Mouse (Mus musculus): Measurements from ENCODE around the gene Prima1. TPM values are rescaled to one million over a fixed set of nuclear protein-coding genes. Genes with fewer than 3 reads are reported as not detected.

The Prima1 gene
- total RNA-seq, 1 experiment = 0.85 TPM

DNA sequence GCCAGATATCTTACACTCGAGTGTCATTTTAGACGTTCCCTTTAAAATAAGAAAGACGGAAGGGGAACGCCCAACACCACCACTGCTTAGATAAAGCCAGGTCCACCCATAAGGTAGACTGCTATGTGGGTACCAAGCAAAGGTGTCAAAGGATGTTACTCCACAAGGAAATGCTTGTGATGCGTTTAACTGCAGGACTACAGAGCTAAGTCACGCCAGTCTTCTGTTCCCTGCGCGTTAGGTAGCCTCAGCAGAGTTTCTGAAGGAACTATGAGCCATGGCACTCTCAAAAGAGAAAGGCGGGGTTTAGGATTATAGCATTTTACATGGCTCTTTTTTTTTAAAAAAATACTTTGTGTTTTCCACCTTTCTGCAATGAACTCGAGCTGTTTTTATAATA, 78.4 kb downstream of the Prima1 start:
- Histone ChIP-seq H3K27ac (ENCODE audit: insufficient read depth, low read depth, low read length, poor library complexity, severe bottlenecking) (no peak overlapping the region), H3K9me3 (ENCODE audit: control insufficient read depth, insufficient read depth, low read depth, low read length) (no peaks in the 10 kb centered on the region), H3K4me3 (ENCODE audit: insufficient read depth in 1 of 2, low read depth in 1 of 2, low read length in 2 of 2, poor library complexity in 1 of 2, severe bottlenecking in 1 of 2) (no peak overlapping the region), H3K4me1 (ENCODE audit: control insufficient read depth in 2 of 2, insufficient read depth in 2 of 2, low read length in 2 of 2, poor library complexity in 1 of 2) (no peaks in the 10 kb centered on the region; a peak in 1 of 4 replicates), H3K9ac (ENCODE audit: insufficient read depth, low read depth, low read length, poor library complexity, severe bottlenecking) (no peak overlapping the region), H3K36me3 (ENCODE audit: control insufficient read depth, insufficient read depth, low read length, poor library complexity, severe bottlenecking) (no peaks in the 10 kb centered on the region)
- DNase-seq (ENCODE audit: low read depth, low spot score) = no peak
- no peak for TF ChIP-seq ZNF384 (IDR thresholded peaks at IDR 0.05; ENCODE audit: low read depth, low read length)
- TF ChIP-seq CHD2 (IDR thresholded peaks at IDR 0.05; ENCODE audit: low read depth, low read length) = no peak
- no peak for TF ChIP-seq HCFC1 (IDR thresholded peaks at IDR 0.05; ENCODE audit: borderline replicate concordance, insufficient read depth, low read length)
- TF ChIP-seq MAFK (IDR thresholded peaks at IDR 0.05; ENCODE audit: insufficient read depth, low read depth, low read length) = no peak
- in situ Hi-C loops (cut with MboI; ENCODE audit: low sequenced_read_pairs in 2 of 2, unreplicated experiment in 2 of 2) = no loop called here

DNA sequence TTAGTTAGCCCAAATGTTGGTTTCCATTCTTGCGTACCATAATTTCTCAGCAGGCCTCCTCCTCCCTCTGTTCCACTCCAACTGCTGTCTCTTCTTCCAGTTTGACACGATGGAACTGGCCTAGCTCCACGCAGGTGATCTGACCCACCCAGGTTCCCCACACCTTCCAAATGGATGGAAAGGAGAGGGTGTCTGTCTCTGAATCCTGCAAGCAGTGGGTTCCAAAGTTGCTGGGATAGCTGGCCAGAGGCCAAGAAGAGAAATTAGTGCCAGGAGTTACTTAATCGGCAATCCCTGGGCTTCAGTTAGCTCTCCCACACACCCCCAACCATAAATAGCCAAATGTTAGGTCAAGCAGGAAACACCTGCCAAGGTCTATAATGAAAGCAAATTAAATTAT, 81.2 kb downstream of the Prima1 start:
- H3K9me3 ChIP-seq (ENCODE audit: control insufficient read depth, insufficient read depth, low read depth, low read length) = no peaks in the 10 kb centered on the region
- DNase-seq (ENCODE audit: low read depth, low spot score) = no peak
- H3K9ac ChIP-seq (ENCODE audit: insufficient read depth, low read depth, low read length, poor library complexity, severe bottlenecking) = no peak overlapping the region
- H3K36me3 ChIP-seq (ENCODE audit: control insufficient read depth, insufficient read depth, low read length, poor library complexity, severe bottlenecking) = no peaks in the 10 kb centered on the region
- in situ Hi-C loops (cut with MboI; ENCODE audit: low sequenced_read_pairs in 2 of 2, unreplicated experiment in 2 of 2) = no loop called here
- no peak overlapping the region for H3K27ac ChIP-seq (ENCODE audit: insufficient read depth, low read depth, low read length, poor library complexity, severe bottlenecking)
- TF ChIP-seq ZNF384 (IDR thresholded peaks at IDR 0.05; ENCODE audit: low read depth, low read length) (no peak), MAFK (IDR thresholded peaks at IDR 0.05; ENCODE audit: insufficient read depth, low read depth, low read length) (no peak), HCFC1 (IDR thresholded peaks at IDR 0.05; ENCODE audit: borderline replicate concordance, insufficient read depth, low read length) (no peak), CHD2 (IDR thresholded peaks at IDR 0.05; ENCODE audit: low read depth, low read length) (no peak), ZC3H11A (IDR thresholded peaks at IDR 0.05; ENCODE audit: borderline replicate concordance, low read depth, low read length) (no peak)
- H3K4me3 ChIP-seq (ENCODE audit: insufficient read depth in 1 of 2, low read depth in 1 of 2, low read length in 2 of 2, poor library complexity in 1 of 2, severe bottlenecking in 1 of 2) = no peak overlapping the region
- no peaks in the 10 kb centered on the region; a peak in 1 of 4 replicates for H3K4me1 ChIP-seq (ENCODE audit: control insufficient read depth in 2 of 2, insufficient read depth in 2 of 2, low read length in 2 of 2, poor library complexity in 1 of 2)

DNA sequence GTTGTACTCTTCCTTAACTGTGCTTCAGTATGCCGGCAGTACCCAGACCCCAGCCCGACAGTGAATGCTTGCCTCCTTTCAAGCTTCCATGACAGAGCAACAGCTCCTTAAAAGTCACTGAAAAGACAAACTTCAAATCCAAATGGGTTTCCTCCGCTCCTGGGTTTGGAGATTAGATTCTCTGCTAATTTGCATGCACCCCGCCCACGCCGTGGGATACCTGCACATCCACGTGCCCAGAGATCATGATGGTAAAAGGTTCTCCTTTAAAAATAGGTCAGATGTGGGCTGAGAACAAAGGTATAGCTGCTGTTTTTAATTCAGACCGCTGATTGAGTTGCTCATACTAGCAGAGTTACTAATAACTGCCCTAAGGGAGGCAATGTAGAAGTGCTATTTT, 82.9 kb downstream of the Prima1 start:
- no peak for DNase-seq (ENCODE audit: low read depth, low spot score)
- no peaks in the 10 kb centered on the region for H3K36me3 ChIP-seq (ENCODE audit: control insufficient read depth, insufficient read depth, low read length, poor library complexity, severe bottlenecking)
- in situ Hi-C loops (cut with MboI; ENCODE audit: low sequenced_read_pairs in 2 of 2, unreplicated experiment in 2 of 2) = no loop called here
- H3K4me1 ChIP-seq (ENCODE audit: control insufficient read depth in 2 of 2, insufficient read depth in 2 of 2, low read length in 2 of 2, poor library complexity in 1 of 2) = no peaks in the 10 kb centered on the region; a peak in 1 of 4 replicates
- no peaks in the 10 kb centered on the region for H3K9me3 ChIP-seq (ENCODE audit: control insufficient read depth, insufficient read depth, low read depth, low read length)
- no peak for TF ChIP-seq ZNF384 (IDR thresholded peaks at IDR 0.05; ENCODE audit: low read depth, low read length)
- TF ChIP-seq HCFC1 (IDR thresholded peaks at IDR 0.05; ENCODE audit: borderline replicate concordance, insufficient read depth, low read length) = no peak
- no peak overlapping the region for H3K4me3 ChIP-seq (ENCODE audit: insufficient read depth in 1 of 2, low read depth in 1 of 2, low read length in 2 of 2, poor library complexity in 1 of 2, severe bottlenecking in 1 of 2)
- H3K9ac ChIP-seq (ENCODE audit: insufficient read depth, low read depth, low read length, poor library complexity, severe bottlenecking) = no peak overlapping the region
- no peak overlapping the region for H3K27ac ChIP-seq (ENCODE audit: insufficient read depth, low read depth, low read length, poor library complexity, severe bottlenecking)

DNA sequence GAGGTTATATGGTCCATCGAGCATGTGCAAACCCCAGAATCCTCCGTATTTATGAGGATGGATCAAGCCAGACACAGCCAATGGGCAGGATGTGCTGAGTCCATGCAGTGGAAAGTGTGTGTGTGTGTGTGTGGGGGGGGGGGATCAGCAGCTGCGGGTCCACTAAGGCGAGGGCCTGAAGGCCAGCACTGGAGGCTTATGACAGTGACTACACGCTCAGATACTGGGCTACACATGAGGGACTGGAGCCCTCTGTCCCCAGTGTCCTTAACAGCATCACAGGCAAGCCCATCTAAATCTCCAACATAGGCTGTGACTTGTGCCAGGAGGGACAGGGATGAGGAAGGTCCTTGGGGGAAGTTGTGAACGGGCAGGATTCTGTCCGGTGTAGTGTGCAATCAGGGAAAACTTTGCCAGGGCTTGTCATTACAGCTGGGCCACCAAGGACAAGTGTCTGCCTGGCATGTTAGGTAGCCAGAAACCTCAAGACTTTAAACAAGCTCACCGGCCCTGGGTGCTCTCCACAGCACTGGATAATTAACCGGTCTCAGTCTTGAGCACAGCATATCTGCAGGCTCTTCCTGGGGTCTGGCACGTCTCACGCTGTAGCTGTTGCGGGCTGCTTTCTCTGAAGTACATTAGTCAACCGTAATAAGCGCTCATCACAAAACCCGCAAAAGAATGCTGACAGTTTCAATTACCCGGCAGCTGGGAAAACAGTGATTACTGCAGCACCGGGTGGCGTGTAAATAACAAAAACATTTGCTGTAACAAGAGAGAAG, 84.6 kb downstream of the Prima1 start:
- DNase-seq (ENCODE audit: low read depth, low spot score) = no peak
- no peak overlapping the region for H3K4me3 ChIP-seq (ENCODE audit: insufficient read depth in 1 of 2, low read depth in 1 of 2, low read length in 2 of 2, poor library complexity in 1 of 2, severe bottlenecking in 1 of 2)
- H3K9me3 ChIP-seq (ENCODE audit: control insufficient read depth, insufficient read depth, low read depth, low read length) = no peaks in the 10 kb centered on the region
- no peaks in the 10 kb centered on the region for H3K36me3 ChIP-seq (ENCODE audit: control insufficient read depth, insufficient read depth, low read length, poor library complexity, severe bottlenecking)
- H3K4me1 ChIP-seq (ENCODE audit: control insufficient read depth in 2 of 2, insufficient read depth in 2 of 2, low read length in 2 of 2, poor library complexity in 1 of 2) = no peaks in the 10 kb centered on the region; a peak in 1 of 4 replicates
- in situ Hi-C loops (cut with MboI; ENCODE audit: low sequenced_read_pairs in 2 of 2, unreplicated experiment in 2 of 2) = no loop called here
- TF ChIP-seq MAFK (IDR thresholded peaks at IDR 0.05; ENCODE audit: insufficient read depth, low read depth, low read length) (no peak), ZC3H11A (IDR thresholded peaks at IDR 0.05; ENCODE audit: borderline replicate concordance, low read depth, low read length) (no peak), HCFC1 (IDR thresholded peaks at IDR 0.05; ENCODE audit: borderline replicate concordance, insufficient read depth, low read length) (no peak), CHD2 (IDR thresholded peaks at IDR 0.05; ENCODE audit: low read depth, low read length) (no peak), ZNF384 (IDR thresholded peaks at IDR 0.05; ENCODE audit: low read depth, low read length) (no peak)
- no peak overlapping the region for H3K27ac ChIP-seq (ENCODE audit: insufficient read depth, low read depth, low read length, poor library complexity, severe bottlenecking)
- no peak overlapping the region for H3K9ac ChIP-seq (ENCODE audit: insufficient read depth, low read depth, low read length, poor library complexity, severe bottlenecking)

DNA sequence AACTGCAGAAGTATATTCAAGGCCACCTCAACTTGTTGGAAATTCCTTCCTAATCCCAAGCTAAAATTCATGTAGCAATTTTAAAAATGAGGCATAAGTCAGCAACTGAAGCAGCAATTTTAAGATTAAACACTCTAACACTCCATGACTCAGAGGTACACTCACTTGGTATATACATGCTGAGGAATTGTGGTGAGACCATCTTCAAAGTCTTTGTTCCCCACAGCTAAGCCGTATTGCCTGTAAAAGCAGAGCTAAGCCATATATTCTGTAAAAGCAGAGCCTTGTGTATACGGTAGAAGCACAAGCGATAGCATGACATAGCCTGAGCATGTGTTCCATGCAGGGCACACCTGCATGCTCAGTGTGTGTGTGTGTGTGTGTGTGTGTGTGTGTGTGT, 86.5 kb downstream of the Prima1 start:
- no peak overlapping the region for H3K27ac ChIP-seq (ENCODE audit: insufficient read depth, low read depth, low read length, poor library complexity, severe bottlenecking)
- TF ChIP-seq HCFC1 (IDR thresholded peaks at IDR 0.05; ENCODE audit: borderline replicate concordance, insufficient read depth, low read length) (no peak), CHD2 (IDR thresholded peaks at IDR 0.05; ENCODE audit: low read depth, low read length) (no peak), ZNF384 (IDR thresholded peaks at IDR 0.05; ENCODE audit: low read depth, low read length) (no peak), ZC3H11A (IDR thresholded peaks at IDR 0.05; ENCODE audit: borderline replicate concordance, low read depth, low read length) (no peak), MAFK (IDR thresholded peaks at IDR 0.05; ENCODE audit: insufficient read depth, low read depth, low read length) (no peak)
- H3K4me3 ChIP-seq (ENCODE audit: insufficient read depth in 1 of 2, low read depth in 1 of 2, low read length in 2 of 2, poor library complexity in 1 of 2, severe bottlenecking in 1 of 2) = no peak overlapping the region
- H3K9ac ChIP-seq (ENCODE audit: insufficient read depth, low read depth, low read length, poor library complexity, severe bottlenecking) = no peak overlapping the region
- no peaks in the 10 kb centered on the region for H3K36me3 ChIP-seq (ENCODE audit: control insufficient read depth, insufficient read depth, low read length, poor library complexity, severe bottlenecking)
- H3K9me3 ChIP-seq (ENCODE audit: control insufficient read depth, insufficient read depth, low read depth, low read length) = no peaks in the 10 kb centered on the region
- in situ Hi-C loops (cut with MboI; ENCODE audit: low sequenced_read_pairs in 2 of 2, unreplicated experiment in 2 of 2) = no loop called here
- no peak for DNase-seq (ENCODE audit: low read depth, low spot score)
- H3K4me1 ChIP-seq (ENCODE audit: control insufficient read depth in 2 of 2, insufficient read depth in 2 of 2, low read length in 2 of 2, poor library complexity in 1 of 2) = no peaks in the 10 kb centered on the region; a peak in 1 of 4 replicates
